In the genomic region with DNA sequence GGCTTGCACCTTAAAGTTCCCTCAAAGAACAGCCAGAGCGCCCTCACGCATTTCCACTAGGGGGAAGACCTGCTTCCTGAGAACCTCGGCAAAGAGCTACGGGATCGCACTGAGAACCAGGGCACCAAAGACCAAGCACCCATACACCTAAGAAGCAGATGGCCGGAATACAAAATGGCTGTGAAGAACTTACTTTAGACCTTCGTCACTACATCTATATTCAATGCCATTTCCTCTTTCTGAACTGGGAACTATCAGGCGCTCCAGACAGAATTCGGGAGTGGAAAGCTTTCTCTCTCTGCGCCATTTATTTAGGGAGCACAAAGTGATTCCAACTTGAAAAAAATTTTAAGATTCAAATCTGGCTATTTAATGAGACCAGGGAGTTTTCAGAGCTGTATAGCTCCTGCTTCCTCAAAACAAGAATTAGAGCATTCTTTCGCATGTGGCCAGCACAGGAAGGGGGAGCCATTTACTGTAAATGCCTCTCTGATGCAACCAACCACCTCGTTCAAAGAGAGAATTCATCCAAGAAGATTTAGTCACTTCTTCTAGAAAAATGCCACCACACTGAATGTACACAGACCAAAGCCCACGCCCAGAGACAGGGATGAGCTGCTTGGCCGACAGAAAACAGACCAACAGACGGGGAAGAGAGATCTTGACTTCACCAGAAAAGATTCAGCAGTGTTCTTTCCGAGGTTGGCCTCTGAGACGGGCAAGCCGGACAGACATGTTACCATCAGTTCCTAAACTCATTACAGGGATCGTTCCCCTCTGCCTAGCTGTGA, we compare ENCODE assay signal across 8 mouse cellular contexts.
A peak's percentile ranks its signal among the peaks of the same experiment; 100 is the strongest.
DNase-seq lines count a peak whose midpoint lies in the region; ATAC-seq and TF ChIP-seq lines count a peak whose summit lies in the region.

No protein-coding gene starts in this region.

- no peak for TF ChIP-seq POLR2A in limb, embryonic 14.5 days (IDR thresholded peaks at IDR 0.05; ENCODE audit: borderline replicate concordance, extremely low read depth, insufficient read depth, insufficient read length)
- peak; percentile 40; the same call in 1 of the 2 replicates for TF ChIP-seq POLR2A in small intestine, adult 2 months (IDR thresholded peaks at IDR 0.05; ENCODE audit: low read depth, low read length)

- no peaks in the 10 kb centered on the region for H3K27me3 ChIP-seq in limb, embryonic 14.5 days (ENCODE audit: control insufficient read depth, insufficient read depth, low read length)
- H3K27me3 ChIP-seq in small intestine, adult 2 months (ENCODE audit: control insufficient read depth, insufficient read depth, low read length), result no peaks in the 10 kb centered on the region

- no peaks in the 10 kb centered on the region for H3K9me3 ChIP-seq in limb, embryonic 14.5 days (ENCODE audit: control insufficient read depth, low read length)

- TF ChIP-seq CTCF in gastrocnemius, adult 2 months (IDR thresholded peaks at IDR 0.05), result peak; percentile 51
- TF ChIP-seq CTCF in small intestine, adult 2 months (IDR thresholded peaks at IDR 0.05; ENCODE audit: extremely low read depth, insufficient read length, insufficient replicate concordance, low read depth, low read length), result peak; percentile 73; the same call in 1 of the 2 replicates

- peaks cover 6% of the 10 kb centered on the region; the same call in 1 of the 2 replicates for H3K4me1 ChIP-seq in limb, embryonic 14.5 days (ENCODE audit: control insufficient read depth, insufficient read depth, low read length)
- H3K4me1 ChIP-seq in small intestine, adult 2 months (ENCODE audit: control insufficient read depth, insufficient read depth, insufficient read length, low read length), result peaks cover 34% of the 10 kb centered on the region; the same call in 1 of the 2 replicates

- peak overlapping the region; percentile 83 for H3K27ac ChIP-seq in gastrocnemius, adult 2 months
- H3K27ac ChIP-seq in limb, embryonic 14.5 days (replicated peaks; ENCODE audit: low read depth, low read length), result peak overlapping the region; percentile 22; the same call in 1 of the 2 replicates
- peak overlapping the region; percentile 100 for H3K27ac ChIP-seq in small intestine, adult 2 months (ENCODE audit: insufficient read depth, low read depth, low read length)

- H3K9ac ChIP-seq in limb, embryonic 14.5 days (ENCODE audit: low read depth, low read length, severe bottlenecking), result 0 out of 2 replicates have a peak overlapping the region, but pooled peaks have one; percentile 3

- no peak for ATAC-seq in limb, embryonic 14.5 days (ENCODE audit: low FRiP score, low read depth)

- H3K4me2 ChIP-seq in limb, embryonic 14.5 days (replicated peaks; ENCODE audit: low read depth, low read length, severe bottlenecking), result peak overlapping the region; percentile 18; the same call in 1 of the 2 replicates

- WGBS in limb, embryonic 14.5 days, result 59% methylated on average over 19 of the region's 19 CpGs
- 15% methylated on average over 19 of the region's 19 CpGs for WGBS in small intestine, adult 2 months

- H3K36me3 ChIP-seq in limb, embryonic 14.5 days (ENCODE audit: control insufficient read depth, insufficient read depth, low read length), result no peaks in the 10 kb centered on the region
- peaks cover 8% of the 10 kb centered on the region for H3K36me3 ChIP-seq in small intestine, adult 2 months (ENCODE audit: control insufficient read depth, insufficient read depth, low read length)

- DNase-seq in gastrocnemius, adult 2 months, result no peak
- DNase-seq in gastrocnemius, postnatal 25 days, result no peak
- peak; percentile 90 for DNase-seq in A20 (ENCODE audit: low read depth, low spot score)
- DNase-seq in brain, adult 2 months (ENCODE audit: low read depth, low spot score), result peak; percentile 64
- peak; percentile 43 for DNase-seq in limb, embryonic 14.5 days (ENCODE audit: low spot score)
- no peak for DNase-seq in testis, postnatal 14 days (ENCODE audit: low spot score)
- no peak for DNase-seq in left cerebral cortex, adult 8-10 months (ENCODE audit: low spot score in 2 of 2)

- H3K4me3 ChIP-seq in gastrocnemius, adult 2 months, result peak overlapping the region; percentile 62
- no peak overlapping the region for H3K4me3 ChIP-seq in limb, embryonic 14.5 days (replicated peaks; ENCODE audit: low read length)
- H3K4me3 ChIP-seq in small intestine, adult 2 months (ENCODE audit: low read depth, low read length), result peak overlapping the region; percentile 74

- intact Hi-C loops in gastrocnemius, adult 2 months (cut with DNase I), result no loop called here

Comparison
In these comparisons a context has a peak if more than half of its experiments do, and no peak if none do; other contexts are left out.
1. DNase-seq: peak in A20 (single experiment), brain, adult 2 months (single experiment) and limb, embryonic 14.5 days (single experiment); none in gastrocnemius, adult 2 months (single experiment), gastrocnemius, postnatal 25 days (single experiment), testis, postnatal 14 days (single experiment) and left cerebral cortex, adult 8-10 months (0 of 2).
2. H3K27ac ChIP-seq: peak in every context shown above with its lines; median percentile 100 in small intestine, adult 2 months; 83 in gastrocnemius, adult 2 months; 22 in limb, embryonic 14.5 days.